Mouse (Mus musculus) right cerebral cortex, postnatal 36 days (tissue): ENCODE results near the gene Pate1.

Experiments used
- DNase-seq, 2 experiments: peaks; one replicate each; pipeline ENCODE4 v3.0.0; 2022; ENCODE audit warnings: low spot score in 2 of 2, mixed read lengths in 1 of 2

Pate1 gene

GRCm38 (mm10) chr9:35687013-35687412, at the start of gene Pate1:
TSS of gene Pate1 (minus strand) at chr9:35687390.
- no peak for DNase-seq

- DNase-seq, result no peak
These were observed 20.1 kb upstream of the Pate1 start for GRCm38 (mm10) chr9:35707265-35707664.

DNA sequence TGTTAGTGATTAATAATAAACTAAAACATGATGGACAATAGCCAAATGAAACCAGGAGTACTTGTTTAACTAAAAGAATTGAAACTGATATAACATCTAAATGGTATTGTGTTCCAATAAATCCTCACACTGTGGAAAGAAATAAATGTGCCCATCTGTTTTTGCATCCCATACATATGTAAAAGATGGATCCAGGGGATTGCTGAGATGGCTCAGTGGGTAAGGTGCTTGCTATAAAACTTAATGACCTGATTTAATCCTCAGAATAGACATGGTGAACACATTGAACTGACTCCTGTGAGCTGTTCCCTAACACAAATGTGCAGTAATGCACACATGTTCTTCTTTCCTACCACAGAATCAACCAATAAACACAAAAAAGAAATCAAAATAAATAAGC, 4.7 kb upstream of the Pate1 start:
- DNase-seq, result no peak

DNA sequence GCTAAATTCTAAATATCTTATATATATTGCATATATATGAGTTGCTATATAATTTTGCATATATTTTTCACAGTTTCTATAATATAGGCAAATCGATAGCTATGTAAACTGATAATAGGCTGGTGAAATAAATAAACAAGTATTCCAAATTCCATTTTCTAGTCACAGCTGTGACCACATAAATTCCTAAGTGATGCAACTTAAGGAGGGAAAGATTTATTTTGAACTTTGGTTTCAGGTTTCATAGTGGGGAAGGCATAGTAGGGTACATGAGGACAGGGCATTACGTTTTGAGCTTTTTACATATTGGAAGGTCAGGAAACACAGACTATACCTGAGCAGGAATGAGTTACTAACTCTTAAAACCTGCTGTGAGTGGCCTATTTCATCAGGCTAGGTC, 13.6 kb downstream of the Pate1 start:
- no peak for DNase-seq

- no peak for DNase-seq
These were observed 39.1 kb downstream of the Pate1 start, which contains the start of gene Pate3 for GRCm38 (mm10) chr9:35648102-35648501. TSS of gene Pate3 (minus strand) at chr9:35648202.
